Mouse (Mus musculus) stomach, embryonic 14.5 days (tissue): ENCODE results near the gene Gm44973. TPM values are rescaled to one million over a fixed set of nuclear protein-coding genes. Genes with fewer than 3 reads are reported as not detected.

Experiments
- ATAC-seq: fragments of 200-750 bp; cut with Nextera tagmentation; 2 replicates; pipeline ENCODE4 v1.8.0; 2017; ENCODE audit warnings: low read depth, moderate TSS enrichment; ENCODE audit not compliant: insufficient number of reproducible peaks, insufficient read depth, low FRiP score
- H3K27ac ChIP-seq: fragments of 300-500 bp; sonication (generic); 2 replicates; pipeline ENCODE4 v1.5.1; 2014; ENCODE audit warnings: mild to moderate bottlenecking, low read length, moderate library complexity, mixed read lengths
- H3K27me3 ChIP-seq: fragments of 300-500 bp; sonication (generic); 2 replicates; pipeline ENCODE4 v1.6.1; 2014; ENCODE audit warnings: low read length, control low read depth, mixed read lengths; ENCODE audit not compliant: control insufficient read depth, insufficient read depth
- H3K36me3 ChIP-seq: fragments of 300-500 bp; sonication (generic); 2 replicates; pipeline ENCODE4 v1.6.1; 2014; ENCODE audit warnings: mild to moderate bottlenecking, control low read depth, low read length, moderate library complexity, mixed read lengths; ENCODE audit not compliant: control insufficient read depth, insufficient read depth
- H3K4me1 ChIP-seq: fragments of 300-500 bp; sonication (generic); 2 replicates; pipeline ENCODE4 v1.6.1; 2014; ENCODE audit warnings: low read length, control low read depth, mixed read lengths; ENCODE audit not compliant: control insufficient read depth, insufficient read depth
- H3K4me2 ChIP-seq: fragments of 300-500 bp; sonication (generic); replicated peaks from 2 replicates; pipeline ENCODE4 v1.6.1; 2014; ENCODE audit warnings: low read depth, low read length, control low read depth
- H3K4me3 ChIP-seq: fragments of 300-500 bp; sonication (generic); 2 replicates; pipeline ENCODE4 v1.5.1; 2014; ENCODE audit warnings: low read depth, low read length, control low read depth
- H3K9ac ChIP-seq: fragments of 300-500 bp; sonication (generic); replicated peaks from 2 replicates; pipeline ENCODE4 v1.6.1; 2014; ENCODE audit warnings: low read depth, mild to moderate bottlenecking, control low read depth, low read length, moderate library complexity, mixed read lengths
- H3K9me3 ChIP-seq: fragments of 300-500 bp; sonication (generic); 2 replicates; pipeline ENCODE4 v1.6.1; 2016; ENCODE audit warnings: low read depth, low read length, control low read depth; ENCODE audit not compliant: control insufficient read depth
- WGBS: fragments of 180-500 bp; shearing (Covaris S2); extraction: QIAGEN DNeasy Blood & Tissue Kit; methylation state at CpG from one replicate; pipeline ENCODE4 v1.1.7; 2014; 5-methylcytosine and 5-hydroxymethylcytosine counted together
- polyA plus RNA-seq: library from polyadenylated mRNA; unstranded; fragments of >200 nt; fragmentation: Nextera tagmentation; extraction: Ambion mirVana; gene quantifications from 2 replicates; pipeline ENCODE4 v1.2.1, GENCODE M21; 2014

Gene Gm44973
- polyA plus RNA-seq, result 1.2 and 3.3 TPM in 2 replicates

DNA sequence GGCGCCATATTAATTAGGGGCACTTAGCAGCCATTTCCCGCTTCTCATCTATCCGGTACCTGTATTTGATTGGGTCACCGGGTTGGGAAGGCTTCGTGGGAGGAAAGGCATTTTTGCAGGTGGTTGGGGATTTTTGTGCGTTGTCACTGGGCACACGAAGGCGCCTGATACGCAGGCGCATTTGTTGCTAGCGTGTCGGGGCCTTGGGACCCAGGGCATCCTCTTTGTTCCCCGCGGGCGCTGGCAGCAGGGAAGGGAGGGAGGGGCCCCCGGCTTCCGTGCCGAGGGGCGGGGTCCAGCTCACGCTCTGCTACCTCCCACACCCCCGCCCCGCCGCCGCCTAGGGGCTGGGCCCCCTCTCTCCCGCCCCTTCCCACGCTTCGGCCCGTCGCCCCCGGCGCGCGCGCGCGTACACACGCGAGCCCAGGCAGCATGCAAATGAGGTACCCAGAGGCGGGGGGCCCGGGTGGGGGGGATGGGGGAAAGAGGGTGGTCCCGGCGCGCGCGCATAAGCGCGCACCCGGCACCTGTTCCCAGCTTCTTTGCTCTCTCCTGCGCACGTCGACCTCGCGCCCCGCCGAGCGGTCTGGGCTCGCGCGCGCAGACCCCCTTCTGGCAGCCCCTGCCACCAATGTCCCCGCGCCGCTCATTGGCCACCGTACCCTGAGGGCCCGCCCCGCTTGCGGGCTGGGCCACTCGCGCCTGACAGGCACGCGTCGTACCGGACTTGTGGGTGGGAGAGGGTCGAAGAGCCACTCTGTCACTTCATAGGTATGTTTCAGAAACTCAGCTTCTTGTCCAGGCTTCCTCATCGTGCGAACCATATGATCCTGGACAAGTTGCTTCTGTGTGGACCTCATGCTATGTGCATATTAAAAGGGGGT is at the start of gene Gm44973:
Gm44973 (plus strand) TSS at position 379 of the 884 bp plus-strand sequence.
- Histone ChIP-seq H3K9me3 (no peaks in the 10 kb centered on the region), H3K36me3 (peaks cover 26% of the 10 kb centered on the region), H3K27ac (peak within 1 kb of the TSS; percentile 99), H3K4me3 (peak within 1 kb of the TSS; percentile 63), H3K9ac (peak within 1 kb of the TSS; percentile 67), H3K4me1 (peaks cover 10% of the 10 kb centered on the region), H3K4me2 (peak within 1 kb of the TSS; percentile 49), H3K27me3 (no peaks in the 10 kb centered on the region)
- WGBS, result under 1% methylated on average over 52 of the region's 76 CpGs
- peak; percentile 73 for ATAC-seq

DNA sequence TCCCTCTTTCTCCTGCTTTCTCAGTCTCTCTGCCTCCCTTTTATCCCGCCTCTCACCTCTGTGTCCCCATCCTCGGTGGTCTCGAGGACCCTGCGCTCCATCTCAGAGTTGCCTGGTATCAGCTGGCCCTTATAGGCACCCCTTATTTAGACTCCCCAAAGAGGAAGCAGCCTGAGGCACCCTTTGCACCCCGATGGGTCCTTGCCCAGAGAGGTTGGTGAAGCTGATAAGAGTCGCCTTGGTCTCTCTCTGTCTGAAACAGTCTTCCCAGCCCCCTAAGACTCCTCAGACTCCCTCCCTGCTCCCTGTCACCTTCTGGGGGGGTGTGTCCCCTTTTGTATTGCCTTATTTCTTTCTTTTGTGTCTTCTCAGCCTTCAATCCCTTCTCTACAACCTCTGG is 44.2 kb upstream of the Gm44973 start, which contains the start of gene Sbk3:
Sbk3 (minus strand) TSS at position 101 of the 400 bp plus-strand sequence.
- Histone ChIP-seq H3K4me3 (no peak within 1 kb of the TSS), H3K9ac (no peak within 1 kb of the TSS), H3K27ac (no peak within 1 kb of the TSS), H3K27me3 (no peaks in the 10 kb centered on the region), H3K4me1 (no peaks in the 10 kb centered on the region), H3K9me3 (no peaks in the 10 kb centered on the region), H3K36me3 (no peaks in the 10 kb centered on the region), H3K4me2 (no peak within 1 kb of the TSS)
- ATAC-seq, result no peak
- 40% methylated on average over 6 of the region's 6 CpGs for WGBS

DNA sequence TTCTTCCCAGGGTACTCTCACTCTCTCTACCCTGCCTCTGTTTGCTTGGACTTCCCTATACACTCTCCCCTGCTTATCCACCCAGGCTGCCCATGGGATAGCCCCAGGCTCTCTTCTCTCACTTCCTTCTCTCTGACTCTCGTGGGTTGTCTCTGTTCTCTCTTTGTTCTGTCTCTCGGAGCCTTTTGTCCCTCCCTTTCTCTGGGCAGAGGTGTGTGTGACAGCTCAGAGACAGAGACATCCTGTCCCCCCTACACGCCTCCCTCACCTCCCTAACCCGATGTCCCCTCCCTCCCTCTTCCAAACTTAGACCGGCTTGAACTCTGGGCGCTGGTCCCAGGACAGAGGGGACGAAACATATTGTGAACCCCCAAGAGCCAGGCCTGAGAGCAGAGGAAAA is 43.6 kb upstream of the Gm44973 start:
- ATAC-seq, result no peak
- Histone ChIP-seq H3K9me3 (no peaks in the 10 kb centered on the region), H3K4me1 (no peaks in the 10 kb centered on the region), H3K27ac (no peak overlapping the region), H3K27me3 (no peaks in the 10 kb centered on the region), H3K4me3 (no peak overlapping the region), H3K9ac (no peak overlapping the region), H3K4me2 (no peak overlapping the region), H3K36me3 (no peaks in the 10 kb centered on the region)
- 13% methylated on average over 7 of the region's 7 CpGs for WGBS

DNA sequence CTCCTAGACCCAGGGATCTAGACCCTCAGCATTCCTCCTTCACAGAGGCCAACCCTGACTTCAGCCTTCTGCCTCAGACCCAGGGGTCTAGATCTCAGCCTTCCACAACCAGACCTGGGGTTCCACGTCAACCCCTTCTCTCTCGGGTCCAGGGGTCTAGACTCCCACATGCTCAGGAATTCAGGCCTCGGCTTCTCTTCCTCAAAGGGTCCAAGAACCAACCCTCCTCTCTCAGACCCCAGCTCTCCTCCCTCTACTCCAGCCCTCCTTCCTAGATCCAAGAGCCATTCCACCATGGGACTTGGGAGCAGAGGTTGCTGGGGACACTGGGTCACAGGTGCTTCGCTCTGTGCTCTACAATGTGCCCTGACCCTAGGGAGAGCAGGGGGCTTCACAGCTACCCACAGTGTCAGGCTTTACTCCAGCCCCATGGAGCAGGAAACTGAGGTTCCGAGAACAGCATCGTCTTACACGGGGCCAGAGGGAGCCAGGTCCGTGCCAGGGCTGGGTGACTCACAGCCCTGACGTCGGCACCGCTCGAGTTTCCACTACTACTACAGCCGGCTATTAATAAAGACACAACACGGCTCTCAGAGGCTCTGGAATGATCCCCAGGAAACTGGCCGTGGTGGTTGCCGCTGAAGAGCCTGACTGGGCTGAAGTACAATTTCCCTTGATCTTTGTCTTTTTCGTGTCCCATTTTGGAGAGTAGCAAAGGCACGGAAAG is 42.8 kb upstream of the Gm44973 start:
- H3K27ac ChIP-seq, result no peak overlapping the region
- no peaks in the 10 kb centered on the region for H3K9me3 ChIP-seq
- 72% methylated on average over 18 of the region's 18 CpGs for WGBS
- no peaks in the 10 kb centered on the region for H3K27me3 ChIP-seq
- H3K4me1 ChIP-seq, result no peaks in the 10 kb centered on the region
- no peak overlapping the region for H3K9ac ChIP-seq
- H3K4me2 ChIP-seq, result no peak overlapping the region
- ATAC-seq, result no peak
- no peak overlapping the region for H3K4me3 ChIP-seq
- H3K36me3 ChIP-seq, result no peaks in the 10 kb centered on the region

GRCm38 (mm10) chr7:4975455-4975854 is 39.8 kb upstream of the Gm44973 start:
- no peaks in the 10 kb centered on the region for H3K27me3 ChIP-seq
- H3K4me3 ChIP-seq, result no peak overlapping the region
- ATAC-seq, result no peak
- H3K9me3 ChIP-seq, result no peaks in the 10 kb centered on the region
- no peak overlapping the region for H3K27ac ChIP-seq
- no peaks in the 10 kb centered on the region for H3K4me1 ChIP-seq
- H3K4me2 ChIP-seq, result no peak overlapping the region
- no peaks in the 10 kb centered on the region for H3K36me3 ChIP-seq
- 52% methylated on average over 4 of the region's 4 CpGs for WGBS
- H3K9ac ChIP-seq, result no peak overlapping the region

GRCm38 (mm10) chr7:4976832-4977231 is 38.5 kb upstream of the Gm44973 start:
- 88% methylated on average over 7 of the region's 7 CpGs for WGBS
- H3K4me3 ChIP-seq, result no peak overlapping the region
- H3K9me3 ChIP-seq, result no peaks in the 10 kb centered on the region
- H3K4me2 ChIP-seq, result no peak overlapping the region
- no peak overlapping the region for H3K27ac ChIP-seq
- ATAC-seq, result no peak
- no peaks in the 10 kb centered on the region for H3K4me1 ChIP-seq
- no peaks in the 10 kb centered on the region for H3K36me3 ChIP-seq
- no peak overlapping the region for H3K9ac ChIP-seq
- H3K27me3 ChIP-seq, result no peaks in the 10 kb centered on the region

DNA sequence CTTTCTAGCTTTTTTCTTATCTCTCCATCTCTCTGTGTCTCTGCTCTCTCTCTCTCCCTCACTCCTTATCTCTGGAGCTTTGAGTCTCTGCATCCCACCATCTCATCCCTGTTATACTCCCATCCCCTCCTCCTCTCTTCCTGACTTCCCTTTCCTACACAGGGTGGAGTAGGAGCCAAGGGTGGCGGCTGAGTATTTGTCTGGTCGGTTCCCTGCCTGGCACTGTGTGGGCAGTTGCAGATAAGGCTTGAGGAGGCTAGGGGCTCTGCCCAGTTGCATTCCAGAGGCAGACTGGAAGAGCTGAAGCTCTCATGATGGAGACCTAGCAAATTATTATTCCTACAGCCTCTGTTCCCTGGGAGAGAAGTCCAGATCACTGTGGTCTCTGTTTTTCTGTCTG is 27.0 kb upstream of the Gm44973 start:
- Histone ChIP-seq H3K9me3 (no peaks in the 10 kb centered on the region), H3K4me3 (no peak overlapping the region), H3K27ac (no peak overlapping the region), H3K36me3 (peaks cover 9% of the 10 kb centered on the region), H3K4me1 (no peaks in the 10 kb centered on the region), H3K4me2 (no peak overlapping the region), H3K27me3 (no peaks in the 10 kb centered on the region), H3K9ac (no peak overlapping the region)
- ATAC-seq, result no peak
- 61% methylated on average over 2 of the region's 2 CpGs for WGBS

DNA sequence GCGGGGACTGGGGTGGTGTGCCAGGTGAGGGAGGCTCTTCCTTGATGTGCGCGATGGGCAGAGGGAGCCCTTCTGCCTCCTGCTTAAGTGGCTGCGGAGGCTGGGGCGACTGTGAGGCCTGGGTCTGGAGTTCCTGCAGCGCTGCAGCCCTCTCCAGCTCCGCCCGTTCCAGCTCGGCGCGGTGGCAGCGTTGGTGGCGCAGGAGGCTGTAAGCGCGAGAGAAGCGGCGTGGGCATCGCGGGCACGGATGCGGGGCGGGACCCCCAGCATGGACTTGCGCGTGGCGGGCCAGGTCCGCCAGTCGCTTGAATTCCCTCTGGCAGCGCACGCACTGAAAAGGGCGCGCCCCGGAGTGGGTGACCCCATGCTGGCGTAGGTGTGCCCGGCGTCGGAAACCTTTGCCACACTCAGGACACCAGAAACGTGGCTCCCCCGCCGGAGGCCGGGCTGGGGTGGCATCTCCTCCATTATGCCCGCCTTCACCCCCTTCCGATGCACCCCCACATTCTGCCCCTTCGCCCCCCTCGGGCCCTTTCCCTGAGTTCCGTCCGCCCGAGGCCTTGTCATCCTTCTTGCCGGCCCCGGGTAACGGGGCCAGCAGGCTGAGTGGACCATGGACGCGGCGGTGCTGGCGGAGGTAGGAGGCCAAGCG is 21.8 kb upstream of the Gm44973 start:
- Histone ChIP-seq H3K9me3 (peaks cover 12% of the 10 kb centered on the region; the same call in 1 of the 2 replicates), H3K27ac (no peak overlapping the region), H3K27me3 (no peaks in the 10 kb centered on the region), H3K4me3 (no peak overlapping the region), H3K4me2 (no peak overlapping the region), H3K9ac (no peak overlapping the region), H3K4me1 (no peaks in the 10 kb centered on the region; the same call in 1 of the 2 replicates), H3K36me3 (peaks cover 17% of the 10 kb centered on the region)
- no peak for ATAC-seq
- WGBS, result 53% methylated on average over 52 of the region's 55 CpGs
